Mouse (Mus musculus) thymus, adult 2 months (tissue): ENCODE measurements at regions not wholly inside any gene's neighbourhood (a gene's known extent, or its start where the extent isn't known, plus 50 kb on each side); places are given as distances from the start of the nearest gene placed in this dataset.

Experiments used
- CTCF ChIP-seq: fragments of 200-500 bp; IDR thresholded peaks from 2 replicates; pipeline ENCODE4 v1.5.1; 2012; ENCODE audit warnings: mild to moderate bottlenecking, control low read depth, low read length, moderate library complexity, borderline replicate concordance; ENCODE audit not compliant: control insufficient read depth, poor library complexity, insufficient read depth; ENCODE audit errors: extremely low read depth
- POLR2A ChIP-seq: fragments of 200-500 bp; IDR thresholded peaks from 2 replicates; pipeline ENCODE4 v1.6.1; 2012; ENCODE audit warnings: mild to moderate bottlenecking, low read length, control low read depth, moderate library complexity; ENCODE audit not compliant: control insufficient read depth, poor library complexity, insufficient read depth; ENCODE audit errors: extremely low read depth

GRCm38 (mm10) chr1:193844461-193844860, 474.4 kb upstream of the Camk1g start:
- no peak for TF ChIP-seq CTCF
- no peak for TF ChIP-seq POLR2A
